Mouse (Mus musculus): ENCODE results near the gene Mrpl28. TPM values are rescaled to one million over a fixed set of nuclear protein-coding genes. Genes with fewer than 3 reads are reported as not detected.
"Not testable (repeated sequence)": the region's sequence is repeated elsewhere in the genome, so short reads cannot be mapped to it uniquely, and the experiment has no call there.

Gene Mrpl28
- total RNA-seq (2017), result 13.0 to 19.6 TPM (median 13.9 TPM) in 3 replicates

GRCm38 (mm10) chr17:26123267-26123684, at the start of gene Mrpl28:
TSS of gene Mrpl28 (plus strand) at chr17:26123500.
- ATAC-seq (replicated peaks; ENCODE audit: insufficient number of reproducible peaks, low FRiP score, low TSS enrichment, poor library complexity, severe bottlenecking), result peak; percentile 86

DNA sequence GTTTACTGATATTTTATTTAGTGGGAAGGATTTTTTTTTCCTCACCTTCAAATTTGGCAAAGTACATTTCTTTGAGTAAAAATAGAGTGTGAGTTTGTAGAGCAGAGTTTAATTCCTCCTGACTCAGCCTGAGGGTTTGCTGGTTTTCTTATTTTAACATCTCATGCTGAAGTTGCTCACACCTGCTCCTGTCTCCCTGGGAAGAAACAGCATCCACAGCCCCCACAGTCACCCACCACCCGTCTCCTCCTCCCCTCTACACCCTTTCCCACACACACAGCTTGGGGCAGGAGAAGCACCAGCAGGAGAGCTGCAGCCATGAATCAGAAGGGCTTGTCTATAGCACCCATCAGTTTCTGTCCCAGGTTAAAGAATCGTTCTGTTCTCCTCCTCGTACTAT, 48.1 kb upstream of the Mrpl28 start:
- no peak for ATAC-seq (replicated peaks; ENCODE audit: insufficient number of reproducible peaks, low FRiP score, low TSS enrichment, poor library complexity, severe bottlenecking)

- ATAC-seq (replicated peaks; ENCODE audit: insufficient number of reproducible peaks, low FRiP score, low TSS enrichment, poor library complexity, severe bottlenecking), result no peak
Observed at GRCm38 (mm10) chr17:26078851-26079250, 44.4 kb upstream of the Mrpl28 start.

DNA sequence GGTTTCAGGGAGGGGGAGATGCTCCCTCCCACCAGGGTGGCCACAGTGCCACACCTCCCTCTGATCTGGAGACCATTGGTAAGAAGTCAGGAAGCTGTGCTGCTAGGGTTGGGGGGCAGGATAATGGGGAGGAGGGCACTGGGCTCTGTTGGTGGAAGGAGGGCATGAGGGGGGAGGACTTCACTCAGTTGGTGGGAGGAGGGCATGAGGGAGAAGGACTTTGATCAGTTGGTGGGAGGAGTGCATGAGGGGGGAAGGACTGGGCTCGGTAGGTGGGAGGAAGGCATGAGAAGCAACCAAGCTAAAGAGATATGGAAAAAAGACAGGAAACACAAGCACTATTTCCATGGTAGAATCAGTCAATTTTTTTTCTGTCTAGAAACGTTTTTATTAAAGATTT, 42.4 kb upstream of the Mrpl28 start:
- ATAC-seq (replicated peaks; ENCODE audit: insufficient number of reproducible peaks, low FRiP score, low TSS enrichment, poor library complexity, severe bottlenecking), result no peak

- ATAC-seq (replicated peaks; ENCODE audit: insufficient number of reproducible peaks, low FRiP score, low TSS enrichment, poor library complexity, severe bottlenecking), result no peak
Observed at GRCm38 (mm10) chr17:26087059-26087564, 36.2 kb upstream of the Mrpl28 start.

- ATAC-seq (replicated peaks; ENCODE audit: insufficient number of reproducible peaks, low FRiP score, low TSS enrichment, poor library complexity, severe bottlenecking), result peak; percentile 81
Observed at GRCm38 (mm10) chr17:26089905-26090632, 33.2 kb upstream of the Mrpl28 start, which contains the start of gene Decr2. TSS of gene Decr2 (minus strand) at chr17:26090337.

- ATAC-seq (replicated peaks; ENCODE audit: insufficient number of reproducible peaks, low FRiP score, low TSS enrichment, poor library complexity, severe bottlenecking), result no peak
Observed at GRCm38 (mm10) chr17:26094531-26095110, 28.7 kb upstream of the Mrpl28 start.

DNA sequence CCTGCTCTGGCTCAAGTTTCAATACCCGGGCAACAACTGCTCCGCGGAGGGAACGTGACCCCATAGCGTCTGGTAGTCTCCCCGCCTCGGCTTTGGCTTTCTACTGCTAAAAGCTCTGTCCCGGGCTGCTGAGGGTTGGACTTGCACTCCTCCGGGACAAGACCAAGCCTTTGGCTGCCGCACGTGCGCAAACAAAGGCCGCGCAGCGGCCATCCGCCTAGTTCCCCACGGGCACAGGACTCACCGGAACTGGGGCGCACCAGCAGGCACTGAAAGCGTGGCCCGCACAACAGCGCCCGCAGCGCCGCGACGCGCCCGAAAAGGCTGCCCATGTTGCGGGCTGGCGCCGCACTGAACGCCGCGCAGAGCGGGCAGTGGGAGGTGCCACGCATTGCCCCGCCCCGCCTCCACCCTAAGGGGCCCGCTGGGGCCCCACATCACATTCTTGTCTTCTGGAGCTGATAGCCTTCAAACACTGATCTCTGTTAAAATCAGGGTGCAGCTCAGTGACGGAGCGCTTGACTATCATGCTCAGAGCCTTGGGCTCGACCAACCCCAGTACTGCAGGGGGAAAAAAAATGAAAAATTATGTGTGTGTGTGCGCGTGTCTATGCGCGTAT, 28.1 kb upstream of the Mrpl28 start, which contains the start of gene Nme4:
TSS of gene Nme4 (minus strand) at position 482 of the 620 bp plus-strand sequence.
- ATAC-seq (replicated peaks; ENCODE audit: insufficient number of reproducible peaks, low FRiP score, low TSS enrichment, poor library complexity, severe bottlenecking), result no peak

DNA sequence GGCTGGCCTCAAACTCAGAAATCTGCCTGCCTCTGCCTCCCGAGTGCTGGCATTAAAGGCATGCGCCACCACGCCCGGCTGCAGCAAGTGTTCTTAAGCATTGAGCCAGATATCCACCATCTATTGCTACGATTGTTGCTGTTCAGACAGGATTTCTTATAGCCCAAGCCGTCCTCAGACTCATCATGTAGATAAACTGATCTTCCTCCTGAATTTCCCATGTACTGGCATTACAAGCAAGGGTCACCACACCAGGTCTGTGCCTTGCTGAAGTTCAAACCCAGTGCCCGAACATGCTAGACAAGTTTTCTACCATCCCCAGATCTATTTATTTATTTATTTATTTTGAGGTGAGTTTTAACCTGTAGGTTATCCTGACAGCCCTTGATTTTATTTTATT, 24.8 kb upstream of the Mrpl28 start:
- ATAC-seq (replicated peaks; ENCODE audit: insufficient number of reproducible peaks, low FRiP score, low TSS enrichment, poor library complexity, severe bottlenecking), result no peak

DNA sequence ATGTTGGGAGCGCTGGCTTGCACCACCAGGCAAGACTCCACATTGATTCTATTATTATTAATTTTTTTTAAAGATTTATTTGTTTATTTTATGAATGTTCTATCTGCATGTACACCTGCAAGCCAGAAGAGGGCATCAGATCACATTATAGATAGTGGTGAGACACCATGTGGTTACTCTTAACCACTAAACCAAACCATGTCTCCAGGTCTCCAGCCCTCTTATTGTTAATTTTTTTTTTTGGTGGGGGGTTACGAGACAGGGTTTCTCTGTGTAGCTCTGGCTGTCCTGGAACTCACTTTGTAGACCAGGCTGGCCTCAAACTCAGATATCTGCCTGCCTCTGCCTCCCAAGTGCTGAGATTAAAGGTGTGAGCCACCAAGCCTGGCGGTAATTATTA, 24.0 kb upstream of the Mrpl28 start:
- ATAC-seq (replicated peaks; ENCODE audit: insufficient number of reproducible peaks, low FRiP score, low TSS enrichment, poor library complexity, severe bottlenecking), result not testable (repeated sequence)

- no peak for ATAC-seq (replicated peaks; ENCODE audit: insufficient number of reproducible peaks, low FRiP score, low TSS enrichment, poor library complexity, severe bottlenecking)
Observed at GRCm38 (mm10) chr17:26100166-26100565, 23.1 kb upstream of the Mrpl28 start.

GRCm38 (mm10) chr17:26101478-26101877, 21.8 kb upstream of the Mrpl28 start:
- no peak for ATAC-seq (replicated peaks; ENCODE audit: insufficient number of reproducible peaks, low FRiP score, low TSS enrichment, poor library complexity, severe bottlenecking)

DNA sequence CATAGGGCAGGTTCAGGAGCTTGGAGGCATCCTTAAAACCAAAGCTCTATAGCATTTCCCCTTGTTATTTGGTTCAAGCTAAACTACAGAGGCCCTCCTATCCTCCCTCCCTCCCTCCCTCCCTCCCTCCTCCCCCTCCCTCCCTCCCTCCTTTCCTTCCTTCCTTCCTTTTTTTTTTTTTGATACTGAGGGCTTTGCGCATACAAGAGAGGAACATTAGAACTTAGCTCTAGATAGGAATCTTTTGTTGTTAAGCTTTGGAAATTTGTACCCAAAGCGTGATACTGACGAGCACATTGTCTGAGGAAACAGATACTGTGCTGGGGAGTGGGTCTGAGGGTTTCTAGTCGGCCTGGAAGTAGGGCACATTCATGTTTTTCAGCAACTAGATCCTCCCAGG, 17.7 kb upstream of the Mrpl28 start:
- no peak for ATAC-seq (replicated peaks; ENCODE audit: insufficient number of reproducible peaks, low FRiP score, low TSS enrichment, poor library complexity, severe bottlenecking)

DNA sequence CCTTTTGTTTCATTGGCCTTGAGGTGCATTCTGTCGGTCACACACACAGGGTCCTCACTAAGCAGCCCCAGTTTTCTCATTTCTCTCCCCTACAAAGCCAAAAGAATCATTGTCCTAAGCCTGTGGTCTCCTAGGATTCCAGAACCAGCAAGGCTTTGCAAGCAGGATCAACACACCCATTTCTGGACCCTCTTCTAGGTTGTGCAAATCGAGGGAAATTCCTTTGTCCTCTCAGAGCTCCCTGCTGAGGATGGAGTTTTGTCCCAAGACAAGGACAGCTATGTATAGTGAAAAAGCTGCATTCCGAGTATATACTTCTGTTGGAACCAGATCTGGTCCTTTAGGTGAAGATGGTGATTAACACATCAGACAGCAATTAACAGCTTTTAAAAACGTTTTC, 13.1 kb upstream of the Mrpl28 start:
- no peak for ATAC-seq (replicated peaks; ENCODE audit: insufficient number of reproducible peaks, low FRiP score, low TSS enrichment, poor library complexity, severe bottlenecking)

DNA sequence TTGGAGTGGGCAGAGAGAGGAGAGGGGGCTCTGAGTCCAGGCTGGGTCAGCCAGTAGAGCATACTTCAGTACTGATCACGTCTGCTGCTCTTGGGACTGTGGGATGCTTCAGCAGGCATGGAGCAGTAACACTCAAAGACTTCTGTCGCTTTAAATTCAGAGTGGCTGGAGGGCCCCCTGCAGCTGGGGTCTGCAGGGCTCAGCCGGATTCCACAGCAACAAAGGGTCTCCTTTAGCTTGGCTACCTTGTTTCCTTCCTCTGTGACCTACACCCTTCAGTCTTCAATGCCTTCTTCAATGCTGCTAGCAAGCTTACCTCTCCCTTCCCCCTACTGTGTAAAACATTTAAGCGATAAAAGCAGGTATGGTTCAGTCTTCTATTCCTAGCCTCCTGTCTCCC, 12.3 kb upstream of the Mrpl28 start:
- ATAC-seq (replicated peaks; ENCODE audit: insufficient number of reproducible peaks, low FRiP score, low TSS enrichment, poor library complexity, severe bottlenecking), result no peak

DNA sequence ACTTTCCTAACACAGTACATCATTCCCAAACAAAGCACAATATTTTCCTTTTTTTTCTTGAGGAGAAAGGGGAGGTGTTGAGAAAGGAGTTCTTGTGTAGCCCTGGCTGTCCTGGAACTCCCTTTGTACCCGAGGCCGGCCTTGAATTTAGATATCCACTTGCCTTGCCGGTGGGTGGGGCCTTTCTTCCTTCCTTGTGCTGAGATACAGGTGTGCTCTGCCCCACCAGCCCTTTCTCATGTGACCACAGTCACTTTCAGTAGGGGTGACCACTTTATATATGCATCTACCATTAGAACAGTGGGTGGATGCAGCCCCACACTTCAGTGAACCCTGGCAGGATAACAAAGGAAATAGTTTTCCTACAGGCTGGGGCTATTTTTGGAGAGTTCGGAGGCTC, 11.6 kb upstream of the Mrpl28 start:
- ATAC-seq (replicated peaks; ENCODE audit: insufficient number of reproducible peaks, low FRiP score, low TSS enrichment, poor library complexity, severe bottlenecking), result no peak

DNA sequence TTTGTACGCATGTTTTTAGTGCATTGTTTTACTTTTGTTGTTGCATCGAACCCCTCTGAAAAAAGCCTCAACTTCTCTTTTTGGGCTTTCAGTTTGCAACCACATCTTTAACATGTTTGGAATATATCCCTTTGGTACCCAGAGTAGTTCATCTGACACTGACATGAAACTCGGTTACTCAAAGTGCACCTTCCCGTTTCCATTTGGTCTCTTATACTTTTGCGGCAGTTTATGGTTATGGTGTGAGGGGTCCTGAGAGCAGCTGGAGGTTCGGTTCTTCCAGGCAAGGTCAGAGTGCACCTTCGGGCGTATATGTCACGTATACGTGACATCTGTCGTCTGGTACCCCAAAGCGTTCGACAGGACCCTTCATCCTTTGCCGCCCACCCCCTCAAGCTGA, 10.5 kb upstream of the Mrpl28 start:
- peak; percentile 40 for ATAC-seq (replicated peaks; ENCODE audit: insufficient number of reproducible peaks, low FRiP score, low TSS enrichment, poor library complexity, severe bottlenecking)

DNA sequence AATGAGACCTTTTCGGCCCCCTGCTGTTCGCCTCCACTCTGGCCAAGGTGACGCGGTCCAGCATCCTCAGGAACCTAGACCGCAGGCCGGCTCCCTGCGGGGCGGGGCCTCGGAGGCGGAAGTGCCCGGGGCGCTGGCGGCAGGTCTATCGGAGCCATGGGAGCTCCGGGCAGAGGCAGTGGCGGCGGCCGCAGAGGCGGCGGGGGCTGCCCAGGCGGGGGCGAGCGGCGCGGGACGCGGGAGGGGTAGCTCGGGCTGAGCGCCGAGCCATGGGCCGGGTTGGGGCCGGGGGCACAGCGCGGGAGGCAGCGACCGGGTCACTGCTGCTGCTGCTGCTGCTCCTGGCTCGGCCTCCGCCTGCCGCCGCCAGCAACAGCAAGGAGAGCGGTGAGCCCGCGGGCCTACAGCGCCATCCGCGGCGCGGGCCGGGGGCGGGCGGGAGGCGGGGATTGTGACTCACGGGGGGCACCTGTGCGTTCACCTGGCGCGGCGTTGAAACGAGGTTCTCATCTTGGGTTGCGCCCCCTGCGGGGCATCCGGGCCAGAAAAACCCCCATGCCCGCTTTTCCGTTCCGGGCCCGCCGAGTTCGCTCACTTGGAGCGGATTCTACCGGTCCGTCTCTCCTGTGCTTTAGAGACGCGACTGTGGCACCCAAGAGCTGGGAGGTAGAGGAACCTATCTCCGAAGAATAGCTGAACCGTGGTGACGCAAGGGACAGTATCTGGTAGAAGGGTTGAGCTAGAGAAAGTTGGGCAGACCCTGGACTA, 9.9 kb upstream of the Mrpl28 start, which contains the start of gene Tmem8:
TSS of gene Tmem8 (plus strand) at position 119 of the 768 bp plus-strand sequence.
- ATAC-seq (replicated peaks; ENCODE audit: insufficient number of reproducible peaks, low FRiP score, low TSS enrichment, poor library complexity, severe bottlenecking), result peak; percentile 58

GRCm38 (mm10) chr17:26114061-26114460, 9.2 kb upstream of the Mrpl28 start:
- no peak for ATAC-seq (replicated peaks; ENCODE audit: insufficient number of reproducible peaks, low FRiP score, low TSS enrichment, poor library complexity, severe bottlenecking)

Measured in monocyte, adult 5-6 weeks (primary cell).